In the genomic region with DNA sequence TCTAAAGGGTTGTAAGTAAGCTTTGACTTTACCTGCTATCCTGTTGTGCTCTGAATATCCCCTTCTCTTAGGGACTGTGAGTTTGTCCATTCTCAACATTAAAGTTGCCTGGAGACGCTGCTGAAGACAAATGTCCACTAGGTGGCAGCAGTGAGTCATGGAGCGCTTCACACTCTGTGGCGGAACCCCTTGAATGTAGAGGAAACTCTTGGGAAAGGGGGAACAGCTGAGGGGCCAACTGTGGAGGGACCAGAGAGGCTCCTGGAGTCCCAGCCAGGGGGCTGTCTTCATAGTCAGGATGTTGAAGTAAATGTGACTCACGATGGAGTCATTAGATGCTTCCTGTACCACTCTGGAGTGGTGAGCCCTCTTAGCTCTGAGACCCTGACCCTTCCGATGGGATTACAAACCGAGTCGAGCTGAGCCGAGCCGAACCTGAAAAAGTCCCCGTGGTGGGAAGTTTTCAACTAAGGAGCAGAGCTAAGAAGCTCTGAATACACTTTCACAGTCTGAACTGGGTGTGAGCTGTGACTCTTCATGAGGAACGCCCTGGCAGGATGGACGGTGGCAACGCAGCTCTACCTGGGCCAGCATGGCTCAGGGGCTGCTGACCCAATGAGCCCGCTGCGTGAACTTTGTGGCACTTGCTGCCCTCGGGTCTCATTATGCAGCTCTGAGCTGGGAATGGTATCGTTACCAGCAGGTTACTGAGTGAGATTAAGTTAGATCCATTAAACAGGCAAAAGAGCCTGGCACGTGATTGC, we compare ENCODE assay signal across 7 mouse cellular contexts. TPM values are rescaled to one million over a fixed set of nuclear protein-coding genes. Genes with fewer than 3 reads are reported as not detected.
DNase-seq lines count a peak whose midpoint lies in the region; ATAC-seq and TF ChIP-seq lines count a peak whose summit lies in the region.

No protein-coding gene starts in this region.

- H3K36me3 ChIP-seq in hindbrain, postnatal 0 days (ENCODE audit: insufficient read depth, low read length) = no peaks in the 10 kb centered on the region
- no peaks in the 10 kb centered on the region for H3K36me3 ChIP-seq in midbrain, embryonic 13.5 days

- H3K9me3 ChIP-seq in hindbrain, postnatal 0 days (ENCODE audit: low read length) = no peaks in the 10 kb centered on the region
- H3K9me3 ChIP-seq in midbrain, embryonic 13.5 days = no peaks in the 10 kb centered on the region

- H3K4me3 ChIP-seq in bone marrow, adult 2 months (replicated peaks; ENCODE audit: control insufficient read depth, low read depth, low read length) = no peak overlapping the region
- no peak overlapping the region for H3K4me3 ChIP-seq in hindbrain, postnatal 0 days (ENCODE audit: low read length)
- H3K4me3 ChIP-seq in midbrain, embryonic 13.5 days (replicated peaks) = no peak overlapping the region

- DNase-seq in MEL-GATA-1-ER (ENCODE audit: extremely low read depth, low read depth) = peak; percentile 56
- peak; percentile 90 for DNase-seq in hindbrain, postnatal 0 days (ENCODE audit: low spot score)
- peak; percentile 66 to 87 for DNase-seq in left cerebral cortex, adult 18-20 months (ENCODE audit: low spot score in 2 of 2)
- DNase-seq in spleen, adult 12 weeks (ENCODE audit: low spot score) = peak; percentile 43

- ATAC-seq in erythroblast, adult 5-6 weeks (replicated peaks; ENCODE audit: low FRiP score, poor library complexity, severe bottlenecking) = peak; percentile 72
- ATAC-seq in hindbrain, postnatal 0 days = 0 out of 2 replicates have a peak, but pooled peaks have one; percentile 57
- ATAC-seq in midbrain, embryonic 13.5 days = peak; percentile 60

- WGBS in bone marrow, adult 2 months = 36% methylated on average over 18 of the region's 18 CpGs
- 35% methylated on average over 18 of the region's 18 CpGs for WGBS in hindbrain, postnatal 0 days
- 42% methylated on average over 18 of the region's 18 CpGs for WGBS in midbrain, embryonic 13.5 days

- peak; percentile 89 for TF ChIP-seq CTCF in bone marrow, adult 2 months (IDR thresholded peaks at IDR 0.05; ENCODE audit: control insufficient read depth, insufficient read depth, low read length)
- peak; percentile 98 for TF ChIP-seq CTCF in hindbrain, postnatal 0 days (IDR thresholded peaks at IDR 0.05; ENCODE audit: low read depth)

- H3K9ac ChIP-seq in hindbrain, postnatal 0 days (replicated peaks; ENCODE audit: low read length) = no peak overlapping the region
- H3K9ac ChIP-seq in midbrain, embryonic 13.5 days (replicated peaks) = no peak overlapping the region

- peaks cover 3% of the 10 kb centered on the region; the same call in 1 of the 2 replicates for H3K4me1 ChIP-seq in bone marrow, adult 2 months (ENCODE audit: control insufficient read depth, insufficient read depth, low read length)
- 0 out of 2 replicates have a peak, but pooled peaks cover 5% of the 10 kb centered on the region for H3K4me1 ChIP-seq in hindbrain, postnatal 0 days (ENCODE audit: insufficient read depth, low read length)
- H3K4me1 ChIP-seq in midbrain, embryonic 13.5 days (replicated peaks) = peaks cover 18% of the 10 kb centered on the region

- no peaks in the 10 kb centered on the region; the same call in 1 of the 2 replicates for H3K27me3 ChIP-seq in hindbrain, postnatal 0 days (ENCODE audit: insufficient read depth, low read length)
- peaks cover 18% of the 10 kb centered on the region; the same call in 1 of the 2 replicates for H3K27me3 ChIP-seq in midbrain, embryonic 13.5 days

- TF ChIP-seq POLR2A in bone marrow, adult 2 months (IDR thresholded peaks at IDR 0.05; ENCODE audit: borderline replicate concordance, control insufficient read depth, low read depth, low read length) = no peak

- no peak overlapping the region for H3K27ac ChIP-seq in bone marrow, adult 2 months (ENCODE audit: control insufficient read depth, insufficient read depth, low read depth, low read length, poor library complexity)
- no peak overlapping the region for H3K27ac ChIP-seq in hindbrain, postnatal 0 days
- no peak overlapping the region for H3K27ac ChIP-seq in midbrain, embryonic 13.5 days

- no peak overlapping the region for H3K4me2 ChIP-seq in hindbrain, postnatal 0 days (ENCODE audit: low read depth, low read length)
- H3K4me2 ChIP-seq in midbrain, embryonic 13.5 days (replicated peaks) = no peak overlapping the region

RNA-seq across cellular contexts. Expression of a gene that starts 7.7 kb away (rescaled TPM):
- polyA plus RNA-seq in bone marrow, adult 2 months (2011; ENCODE audit: insufficient read depth, insufficient read length, low replicate concordance, missing spikeins) = 5.3 and 11.6 TPM in 2 replicates
- 4.8 and 7.5 TPM in 2 replicates for total RNA-seq in erythroblast, adult 5-6 weeks (2015; ENCODE audit: low replicate concordance)
- total RNA-seq in erythroblast, adult 5-6 weeks (2017; ENCODE audit: low replicate concordance) = 3.8 and 4.3 TPM in 2 replicates
- 1.2 TPM in 2 replicates for total RNA-seq in hindbrain, postnatal 0 days (2014; rRNA removed)
- 1.2 and 1.3 TPM in 2 replicates for polyA plus RNA-seq in hindbrain, postnatal 0 days (2015; fragmentation: Nextera tagmentation; extraction: Ambion mirVana)
- 1 to 10 TPM; 3.3 to 3.8 TPM for total RNA-seq in left cerebral cortex, adult 18-20 months (2021)
- 0.63 and 1.3 TPM in 2 replicates for polyA plus RNA-seq in midbrain, embryonic 13.5 days (2015; fragmentation: Nextera tagmentation; extraction: Ambion mirVana)

RNA-seq across cellular contexts. Expression of a gene that starts 21.6 kb away (rescaled TPM):
- not detected in 2 replicates for polyA plus RNA-seq in bone marrow, adult 2 months (2011; ENCODE audit: insufficient read depth, insufficient read length, low replicate concordance, missing spikeins)
- total RNA-seq in erythroblast, adult 5-6 weeks (2015; ENCODE audit: low replicate concordance) = 2.3 and 2.7 TPM in 2 replicates
- total RNA-seq in erythroblast, adult 5-6 weeks (2017; ENCODE audit: low replicate concordance) = 0.42 and 0.43 TPM in 2 replicates
- total RNA-seq in hindbrain, postnatal 0 days (2014; rRNA removed) = not detected in 2 replicates
- 0.09 and 0.14 TPM in 2 replicates for polyA plus RNA-seq in hindbrain, postnatal 0 days (2015; fragmentation: Nextera tagmentation; extraction: Ambion mirVana)
- total RNA-seq in left cerebral cortex, adult 18-20 months (2021) = not detected
- not detected in 2 replicates for polyA plus RNA-seq in midbrain, embryonic 13.5 days (2015; fragmentation: Nextera tagmentation; extraction: Ambion mirVana)

RNA-seq across cellular contexts. Expression of a gene that starts 35.3 kb away (rescaled TPM):
- polyA plus RNA-seq in bone marrow, adult 2 months (2011; ENCODE audit: insufficient read depth, insufficient read length, low replicate concordance, missing spikeins) = 1.8 and 3.9 TPM in 2 replicates
- total RNA-seq in erythroblast, adult 5-6 weeks (2015; ENCODE audit: low replicate concordance) = 1.7 and 27.2 TPM in 2 replicates
- 13.0 TPM in 1 of 2 replicates, not detected in the other for total RNA-seq in erythroblast, adult 5-6 weeks (2017; ENCODE audit: low replicate concordance)
- total RNA-seq in hindbrain, postnatal 0 days (2014; rRNA removed) = not detected in 2 replicates
- not detected in 2 replicates for polyA plus RNA-seq in hindbrain, postnatal 0 days (2015; fragmentation: Nextera tagmentation; extraction: Ambion mirVana)
- under 1 TPM; 0.60 to 0.82 TPM for total RNA-seq in left cerebral cortex, adult 18-20 months (2021)
- not detected in 2 replicates for polyA plus RNA-seq in midbrain, embryonic 13.5 days (2015; fragmentation: Nextera tagmentation; extraction: Ambion mirVana)

RNA-seq across cellular contexts. Expression of a gene that starts 46.0 kb away (rescaled TPM):
- polyA plus RNA-seq in bone marrow, adult 2 months (2011; ENCODE audit: insufficient read depth, insufficient read length, low replicate concordance, missing spikeins) = 1.8 TPM in 1 of 2 replicates, not detected in the other
- 1.7 TPM in 1 of 2 replicates, not detected in the other for total RNA-seq in erythroblast, adult 5-6 weeks (2015; ENCODE audit: low replicate concordance)
- not detected in 2 replicates for total RNA-seq in erythroblast, adult 5-6 weeks (2017; ENCODE audit: low replicate concordance)
- not detected in 2 replicates for total RNA-seq in hindbrain, postnatal 0 days (2014; rRNA removed)
- not detected in 2 replicates for polyA plus RNA-seq in hindbrain, postnatal 0 days (2015; fragmentation: Nextera tagmentation; extraction: Ambion mirVana)
- under 1 TPM; 0.60 to 0.82 TPM for total RNA-seq in left cerebral cortex, adult 18-20 months (2021)
- not detected in 2 replicates for polyA plus RNA-seq in midbrain, embryonic 13.5 days (2015; fragmentation: Nextera tagmentation; extraction: Ambion mirVana)

RNA-seq across cellular contexts. Expression of a gene that starts 50.2 kb away (rescaled TPM):
- polyA plus RNA-seq in bone marrow, adult 2 months (2011; ENCODE audit: insufficient read depth, insufficient read length, low replicate concordance, missing spikeins) = 39.9 and 79.7 TPM in 2 replicates
- total RNA-seq in erythroblast, adult 5-6 weeks (2015; ENCODE audit: low replicate concordance) = 6.3 and 17.3 TPM in 2 replicates
- total RNA-seq in erythroblast, adult 5-6 weeks (2017; ENCODE audit: low replicate concordance) = 11.3 and 13.7 TPM in 2 replicates
- not detected in 2 replicates for total RNA-seq in hindbrain, postnatal 0 days (2014; rRNA removed)
- 0.23 and 0.37 TPM in 2 replicates for polyA plus RNA-seq in hindbrain, postnatal 0 days (2015; fragmentation: Nextera tagmentation; extraction: Ambion mirVana)
- under 1 TPM; 0.30 to 0.42 TPM for total RNA-seq in left cerebral cortex, adult 18-20 months (2021)
- polyA plus RNA-seq in midbrain, embryonic 13.5 days (2015; fragmentation: Nextera tagmentation; extraction: Ambion mirVana) = 0.28 TPM in 1 of 2 replicates, not detected in the other
